Mouse (Mus musculus): ENCODE measurements around the gene Smim22. TPM values are rescaled to one million over a fixed set of nuclear protein-coding genes. Genes with fewer than 3 reads are reported as not detected.

Gene Smim22
- polyA plus RNA-seq, 1 experiment from 2014 or later = 3.6 TPM

DNA sequence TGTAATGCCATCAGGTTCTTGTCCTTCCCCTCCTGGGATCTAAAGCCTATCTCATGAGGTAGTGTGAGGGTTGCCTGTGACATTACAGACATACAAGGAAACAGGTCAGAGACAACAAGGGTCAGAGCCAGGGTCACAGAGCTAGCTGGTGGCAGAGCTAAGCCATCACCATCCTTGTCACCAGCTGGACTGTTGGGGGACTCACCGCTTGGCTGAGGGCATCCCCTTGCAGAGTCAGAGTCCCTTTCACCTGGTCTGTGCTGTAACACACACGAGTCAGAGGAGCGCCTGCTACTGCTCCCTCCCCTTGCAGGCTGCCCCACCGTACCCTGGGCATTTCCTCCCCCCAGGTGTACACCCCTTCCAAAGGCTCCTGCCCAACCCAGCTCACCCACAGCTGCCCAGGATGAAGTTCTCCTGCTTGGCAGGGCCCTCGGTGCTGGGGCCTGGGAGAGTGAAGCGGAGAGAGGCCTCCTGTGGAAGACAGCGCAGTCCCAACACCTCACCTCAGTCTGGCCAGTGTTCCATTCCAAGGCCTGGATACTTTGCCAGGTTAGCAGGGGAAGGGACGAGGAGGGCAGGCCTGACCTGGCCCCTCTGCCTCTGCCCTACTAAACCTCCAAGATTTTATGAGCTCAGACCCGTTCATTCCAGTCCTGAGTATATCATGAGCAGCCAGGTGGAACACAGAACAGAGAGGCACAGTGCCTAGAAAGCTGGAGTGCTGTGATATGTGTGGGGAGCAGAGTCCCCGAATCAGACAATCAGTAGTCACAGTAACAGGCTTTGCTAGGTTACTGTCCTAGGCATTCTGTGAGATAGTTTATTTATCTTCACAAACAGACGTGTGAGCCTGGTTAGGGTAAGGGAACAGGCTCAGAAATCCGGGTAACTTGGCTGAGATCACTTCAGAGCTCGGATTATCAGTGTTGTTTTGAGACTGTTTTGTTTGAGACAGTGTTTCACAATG lies 5.2 kb downstream of the Smim22 start:
- no peak for DNase-seq (ENCODE audit: low spot score)
- peak overlapping the region; percentile 36; the same call in 1 of the 2 replicates for H3K27ac ChIP-seq (replicated peaks)
- peaks cover 20% of the 10 kb centered on the region for H3K4me1 ChIP-seq
- WGBS = 58% methylated on average over 13 of the region's 13 CpGs
- peak overlapping the region; percentile 75 for H3K4me3 ChIP-seq
- no peaks in the 10 kb centered on the region for H3K9me3 ChIP-seq
- H3K36me3 ChIP-seq (replicated peaks) = peaks cover 53% of the 10 kb centered on the region
- no peaks in the 10 kb centered on the region for H3K27me3 ChIP-seq (replicated peaks; ENCODE audit: low read depth, poor library complexity, severe bottlenecking)

DNA sequence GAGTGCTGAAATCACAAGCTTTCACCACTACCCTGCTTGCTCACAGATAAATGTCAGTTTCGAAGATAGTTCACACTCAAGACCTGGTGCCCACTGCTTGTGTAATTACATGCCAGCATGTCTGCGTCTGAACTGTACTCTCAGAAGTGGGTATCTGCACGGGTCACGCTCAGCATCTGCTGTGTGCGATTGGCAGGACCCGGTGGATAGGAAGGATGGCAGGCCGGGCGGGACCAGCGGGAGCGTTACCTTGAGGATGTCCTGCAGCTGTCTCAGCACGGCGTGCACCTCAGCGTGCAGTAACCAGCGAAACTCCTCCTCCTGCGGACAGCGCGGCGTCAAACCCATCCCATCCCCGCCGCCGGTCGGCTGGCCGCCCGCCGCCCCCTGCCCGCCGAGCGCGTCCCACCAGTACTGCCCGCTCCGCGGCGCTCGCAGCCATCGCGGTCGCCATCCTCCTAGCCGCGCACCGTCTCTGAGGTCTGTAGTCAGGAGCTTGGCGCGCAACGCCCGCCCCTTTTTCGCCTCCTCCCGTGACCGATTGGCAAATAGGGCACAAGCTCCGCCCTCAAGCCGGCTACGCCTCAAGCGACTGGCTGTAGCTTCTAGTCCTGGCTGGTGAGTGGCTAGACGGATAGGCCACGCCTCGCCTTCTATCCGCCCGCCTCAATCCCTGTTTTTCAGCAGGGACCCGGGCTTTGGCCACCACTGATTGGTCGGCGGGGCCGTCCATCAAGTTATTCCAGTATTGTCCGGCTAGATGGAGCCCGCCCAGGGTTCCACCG lies 6.2 kb downstream of the Smim22 start, which contains the start of gene Rogdi:
TSS of gene Rogdi (minus strand) at position 500 of the 785 bp plus-strand sequence.
- whole genome bisulfite sequencing = under 1% methylated on average over 63 of the region's 63 CpGs
- Histone ChIP-seq H3K36me3 (replicated peaks) (peaks cover 63% of the 10 kb centered on the region), H3K27me3 (replicated peaks; ENCODE audit: low read depth, poor library complexity, severe bottlenecking) (no peaks in the 10 kb centered on the region), H3K4me1 (peaks cover 13% of the 10 kb centered on the region), H3K27ac (replicated peaks) (peak within 1 kb of the TSS; percentile 84), H3K4me3 (peak within 1 kb of the TSS; percentile 75), H3K9me3 (no peaks in the 10 kb centered on the region)
- DNase-seq (ENCODE audit: low spot score) = peak; percentile 99

DNA sequence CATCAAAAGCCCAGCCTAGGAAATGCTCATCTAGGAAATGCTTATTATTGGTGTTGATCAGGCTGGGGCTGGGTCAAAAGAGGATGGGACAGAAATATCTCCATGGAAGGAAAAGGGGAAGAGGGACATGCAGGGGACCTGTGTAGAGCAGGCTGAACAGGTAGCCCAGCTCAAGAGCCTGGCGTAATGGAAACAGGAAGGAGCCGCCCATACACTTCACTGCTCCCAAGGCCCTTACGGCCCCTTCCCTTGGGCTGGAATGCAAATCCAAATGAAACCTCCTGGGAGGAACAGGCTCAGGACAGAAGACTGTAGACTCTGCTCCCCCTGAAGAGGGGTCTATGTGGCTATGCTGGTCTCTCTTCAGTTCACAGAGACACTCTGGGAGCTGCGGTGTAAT lies 7.5 kb downstream of the Smim22 start:
- peaks cover 66% of the 10 kb centered on the region for H3K36me3 ChIP-seq (replicated peaks)
- peaks cover 13% of the 10 kb centered on the region for H3K4me1 ChIP-seq
- DNase-seq (ENCODE audit: low spot score) = no peak
- H3K27me3 ChIP-seq (replicated peaks; ENCODE audit: low read depth, poor library complexity, severe bottlenecking) = no peaks in the 10 kb centered on the region
- H3K9me3 ChIP-seq = no peaks in the 10 kb centered on the region
- H3K27ac ChIP-seq (replicated peaks) = no peak overlapping the region
- 96% methylated on average over 4 of the region's 4 CpGs for WGBS
- H3K4me3 ChIP-seq = no peak overlapping the region

DNA sequence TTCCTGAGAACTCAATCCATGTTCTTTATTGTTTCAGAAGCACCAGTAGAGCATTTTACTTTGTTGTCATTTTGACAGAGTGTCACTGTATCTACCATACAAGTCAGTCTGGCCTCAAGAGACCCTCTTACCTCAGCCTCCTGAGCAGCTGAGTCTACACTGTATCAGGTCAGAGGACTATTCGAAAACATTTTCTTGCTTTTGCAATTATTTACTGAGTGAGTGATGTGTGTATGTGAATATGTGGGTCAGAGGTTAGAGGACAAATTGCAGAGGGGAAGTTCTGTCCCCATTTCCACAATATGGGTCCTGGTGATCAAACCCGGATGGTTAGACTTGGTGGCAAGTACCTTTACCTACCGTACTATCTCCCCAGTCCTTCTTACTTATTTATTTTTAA lies 16.9 kb downstream of the Smim22 start:
- no peaks in the 10 kb centered on the region for H3K9me3 ChIP-seq
- H3K4me3 ChIP-seq = no peak overlapping the region
- H3K4me1 ChIP-seq = no peaks in the 10 kb centered on the region
- H3K36me3 ChIP-seq (replicated peaks) = peaks cover 99% of the 10 kb centered on the region
- no peak for DNase-seq (ENCODE audit: low spot score)
- no peaks in the 10 kb centered on the region for H3K27me3 ChIP-seq (replicated peaks; ENCODE audit: low read depth, poor library complexity, severe bottlenecking)
- no peak overlapping the region for H3K27ac ChIP-seq (replicated peaks)
- WGBS = 92% methylated on average over 3 of the region's 3 CpGs

DNA sequence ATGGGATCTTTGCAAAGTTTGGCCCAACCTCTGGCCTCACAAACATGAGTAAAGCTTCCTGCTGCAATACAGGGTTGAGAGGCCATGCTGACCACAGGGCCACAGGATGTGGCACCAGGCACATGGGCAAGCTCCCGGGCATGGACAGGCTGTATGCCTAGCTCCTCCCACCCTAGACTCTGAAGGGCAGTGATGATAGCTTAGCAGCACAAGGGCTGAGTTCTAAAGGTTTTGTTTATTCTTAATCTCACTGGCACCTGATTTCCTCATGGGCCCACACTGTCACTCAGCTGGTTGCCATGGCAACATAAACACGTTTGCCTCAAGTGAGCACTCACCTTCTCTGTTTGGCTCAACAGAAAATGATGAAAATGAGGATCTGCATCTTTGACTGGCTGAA lies 22.8 kb downstream of the Smim22 start:
- H3K4me3 ChIP-seq = no peak overlapping the region
- 74% methylated on average over 2 of the region's 2 CpGs for WGBS
- no peaks in the 10 kb centered on the region for H3K9me3 ChIP-seq
- no peaks in the 10 kb centered on the region for H3K4me1 ChIP-seq
- H3K27ac ChIP-seq (replicated peaks) = no peak overlapping the region
- H3K36me3 ChIP-seq (replicated peaks) = peaks cover 99% of the 10 kb centered on the region
- H3K27me3 ChIP-seq (replicated peaks; ENCODE audit: low read depth, poor library complexity, severe bottlenecking) = no peaks in the 10 kb centered on the region
- no peak for DNase-seq (ENCODE audit: low spot score)

DNA sequence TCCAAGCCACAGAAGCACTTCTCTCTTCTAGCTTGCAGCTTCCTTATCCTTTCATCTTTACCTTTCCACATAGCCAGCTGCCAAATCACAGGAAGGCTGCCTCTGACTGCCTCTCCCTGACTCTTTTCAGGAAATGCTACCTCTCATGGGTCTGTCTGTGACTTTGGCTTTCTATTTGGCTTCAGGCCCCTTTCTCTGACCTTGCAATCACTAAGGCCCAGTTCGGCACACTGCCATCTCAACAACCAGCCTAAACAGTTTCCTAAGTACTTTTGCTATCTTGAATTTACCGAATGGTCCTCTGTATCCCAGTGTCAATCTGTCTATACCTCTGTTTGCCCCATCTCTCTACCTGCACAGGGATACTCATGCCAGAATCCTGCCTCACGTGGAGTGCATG lies 28.5 kb downstream of the Smim22 start:
- Histone ChIP-seq H3K4me1 (no peaks in the 10 kb centered on the region), H3K4me3 (no peak overlapping the region), H3K27me3 (replicated peaks; ENCODE audit: low read depth, poor library complexity, severe bottlenecking) (no peaks in the 10 kb centered on the region), H3K36me3 (replicated peaks) (peaks cover 100% of the 10 kb centered on the region), H3K27ac (replicated peaks) (no peak overlapping the region), H3K9me3 (no peaks in the 10 kb centered on the region)
- 93% methylated on average over 3 of the region's 3 CpGs for WGBS
- DNase-seq (ENCODE audit: low spot score) = no peak

DNA sequence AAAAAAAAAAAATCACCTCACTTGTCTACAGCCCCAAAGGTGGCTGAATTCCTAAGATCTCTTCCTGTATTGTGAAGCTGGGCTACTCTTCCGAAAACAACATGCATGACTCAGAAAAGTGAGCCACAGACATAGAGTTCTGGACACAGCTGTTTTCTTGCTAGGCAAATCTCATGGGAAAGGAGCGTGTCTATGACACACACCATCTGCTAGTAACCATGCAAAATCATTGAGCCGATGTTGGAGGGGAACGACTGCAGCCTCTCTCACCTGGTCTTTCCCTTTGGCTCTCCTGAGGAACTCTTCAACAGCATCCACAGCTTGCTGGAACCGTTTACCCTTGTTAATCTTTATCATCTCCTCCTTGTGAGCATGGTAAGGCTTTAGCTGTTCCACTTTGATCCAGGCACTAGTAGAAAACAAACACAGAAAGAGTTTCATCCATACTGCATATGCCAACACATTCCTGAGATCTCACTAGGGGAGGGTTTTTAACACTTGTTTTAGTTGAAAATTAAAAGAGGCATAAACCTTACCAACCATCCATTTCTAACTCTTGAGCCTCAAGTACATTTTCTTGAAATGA lies 29.7 kb downstream of the Smim22 start:
- Histone ChIP-seq H3K4me1 (no peaks in the 10 kb centered on the region), H3K9me3 (no peaks in the 10 kb centered on the region), H3K27ac (replicated peaks) (no peak overlapping the region), H3K27me3 (replicated peaks; ENCODE audit: low read depth, poor library complexity, severe bottlenecking) (no peaks in the 10 kb centered on the region), H3K4me3 (no peak overlapping the region), H3K36me3 (replicated peaks) (peaks cover 100% of the 10 kb centered on the region)
- 91% methylated on average over 5 of the region's 5 CpGs for WGBS
- DNase-seq (ENCODE audit: low spot score) = no peak

DNA sequence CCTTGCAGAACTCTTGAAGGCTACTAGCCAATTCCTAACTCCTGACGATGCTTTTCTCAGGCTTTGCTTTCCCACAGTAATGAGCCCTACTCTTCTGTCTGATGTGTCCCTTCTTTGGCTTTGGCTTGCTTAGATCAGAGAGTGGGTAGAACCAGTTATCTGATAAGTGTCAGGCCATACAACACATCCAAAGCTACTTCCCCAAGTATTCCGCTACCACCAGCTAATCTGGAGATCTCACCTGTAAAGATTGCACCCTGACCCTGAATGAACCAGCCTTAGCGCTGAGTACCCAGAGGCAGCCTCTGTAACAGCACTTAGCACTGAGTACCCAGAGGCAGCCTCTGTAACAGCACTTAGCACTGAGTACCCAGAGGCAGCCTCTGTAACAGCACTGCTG lies 38.2 kb downstream of the Smim22 start:
- DNase-seq (ENCODE audit: low spot score) = no peak
- 94% methylated on average over 3 of the region's 3 CpGs for WGBS
- Histone ChIP-seq H3K9me3 (no peaks in the 10 kb centered on the region), H3K27ac (replicated peaks) (no peak overlapping the region), H3K36me3 (replicated peaks) (peaks cover 77% of the 10 kb centered on the region), H3K4me1 (peaks cover 17% of the 10 kb centered on the region), H3K27me3 (replicated peaks; ENCODE audit: low read depth, poor library complexity, severe bottlenecking) (no peaks in the 10 kb centered on the region), H3K4me3 (no peak overlapping the region)

DNA sequence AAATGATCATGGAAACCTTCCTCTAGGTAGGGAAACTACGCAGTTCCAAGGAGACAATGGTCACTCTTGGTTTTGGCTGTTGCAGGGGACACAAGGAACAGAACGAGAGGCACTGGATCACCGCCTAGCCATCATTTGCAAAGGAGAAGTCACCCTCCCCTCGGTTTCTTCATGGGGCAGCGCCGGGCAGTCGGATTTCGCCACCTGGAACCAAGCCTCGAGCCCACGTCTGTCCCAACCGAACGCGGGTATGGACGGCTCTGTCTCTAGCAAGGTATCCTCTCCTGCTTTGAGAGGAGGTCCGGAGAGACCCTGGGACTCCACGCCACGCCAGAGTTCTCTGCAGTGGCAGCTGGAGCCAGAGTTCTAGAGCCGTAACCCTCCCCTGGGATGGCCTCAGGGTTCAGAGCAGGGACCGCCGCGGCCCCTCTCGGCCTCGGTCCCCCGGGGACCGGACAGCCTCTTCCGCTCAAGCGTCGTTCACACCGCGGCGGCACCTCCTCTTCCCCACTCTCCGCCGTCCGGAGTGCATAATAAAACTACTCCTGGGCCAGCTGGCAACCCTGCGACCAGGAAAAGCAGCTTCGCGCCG lies 42.2 kb downstream of the Smim22 start:
- Histone ChIP-seq H3K4me1 (peaks cover 31% of the 10 kb centered on the region), H3K9me3 (no peaks in the 10 kb centered on the region), H3K4me3 (peak overlapping the region; percentile 97), H3K27ac (replicated peaks) (peak overlapping the region; percentile 95), H3K36me3 (replicated peaks) (peaks cover 56% of the 10 kb centered on the region), H3K27me3 (replicated peaks; ENCODE audit: low read depth, poor library complexity, severe bottlenecking) (no peaks in the 10 kb centered on the region)
- no peak for DNase-seq (ENCODE audit: low spot score)
- under 1% methylated on average over 38 of the region's 38 CpGs for WGBS

DNA sequence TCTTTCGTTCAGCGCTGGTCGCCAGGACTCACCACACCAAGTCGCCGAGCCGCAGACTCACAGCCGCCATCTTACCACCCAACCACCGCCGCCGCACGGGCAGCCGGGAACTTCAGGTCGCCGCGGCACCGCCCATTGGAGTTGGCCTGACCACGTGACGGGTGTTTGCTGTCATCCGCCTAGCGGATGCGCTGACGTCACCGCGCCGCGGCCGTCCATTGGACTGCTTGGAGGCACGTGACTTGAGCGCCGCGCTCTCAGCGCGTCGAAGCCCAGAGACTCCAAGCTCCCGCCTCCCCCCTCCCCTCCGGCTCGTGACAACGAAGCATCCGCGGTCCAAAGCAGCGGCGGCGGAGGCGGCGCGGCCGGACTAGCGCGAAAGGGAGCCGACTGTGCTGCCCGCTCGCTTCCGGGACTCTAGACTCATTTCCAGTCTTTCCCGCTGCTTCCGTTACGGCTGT lies 42.7 kb downstream of the Smim22 start, which contains the start of the genes Glyr1 and Ubn1:
TSS of gene Glyr1 (minus strand) at position 90 of the 461 bp plus-strand sequence.
TSS of gene Ubn1 (plus strand) at position 284 of the 461 bp plus-strand sequence.
- under 1% methylated on average over 56 of the region's 56 CpGs for WGBS
- Histone ChIP-seq H3K9me3 (no peaks in the 10 kb centered on the region), H3K27ac (replicated peaks) (peak within 1 kb of the TSS; percentile 95), H3K4me3 (peak within 1 kb of the TSS; percentile 97), H3K4me1 (peaks cover 31% of the 10 kb centered on the region), H3K27me3 (replicated peaks; ENCODE audit: low read depth, poor library complexity, severe bottlenecking) (no peaks in the 10 kb centered on the region), H3K36me3 (replicated peaks) (peaks cover 53% of the 10 kb centered on the region)
- peak; percentile 99 for DNase-seq (ENCODE audit: low spot score)

DNA sequence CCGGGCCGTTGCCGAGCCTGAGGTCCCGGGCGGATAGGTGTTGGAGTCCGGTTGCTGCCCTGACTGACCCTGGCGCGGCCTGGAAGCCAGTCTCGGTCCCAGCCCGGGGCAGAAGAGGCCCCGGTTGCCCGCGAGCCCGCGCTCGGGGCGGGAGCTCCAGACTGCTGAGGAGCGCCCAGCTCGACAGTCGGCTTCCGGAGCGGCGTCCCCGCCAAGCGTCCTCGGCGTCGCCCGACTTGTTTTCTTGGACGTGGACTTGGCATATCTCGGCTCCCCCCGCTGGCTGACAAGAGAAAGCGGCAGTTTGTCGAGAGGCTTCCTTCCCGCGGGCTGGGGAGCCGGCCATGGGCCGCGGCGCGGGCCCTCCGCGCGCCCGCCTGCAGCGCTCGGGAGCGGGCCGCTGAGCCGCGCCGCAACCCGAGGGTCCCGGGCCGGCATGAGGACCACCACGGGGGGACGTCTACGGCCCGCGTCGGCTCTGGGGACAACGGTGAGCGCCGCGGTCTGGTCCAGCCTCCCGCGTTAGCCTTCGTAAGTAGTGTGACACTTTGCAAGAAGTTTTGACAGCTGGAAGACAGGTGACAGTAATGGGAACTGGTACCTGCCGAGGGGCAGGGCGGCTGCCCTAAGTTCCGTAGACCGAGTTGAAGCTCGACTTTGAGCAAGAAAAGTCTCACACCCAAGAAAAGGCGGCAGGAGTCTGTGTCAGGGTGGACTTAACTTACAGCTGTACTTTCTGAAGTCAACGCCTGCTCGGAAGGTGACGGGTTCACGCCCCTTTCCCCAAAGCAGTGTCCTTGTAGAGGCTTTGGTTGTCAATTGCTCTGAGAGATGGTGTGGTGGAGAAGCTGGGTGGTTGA lies 43.4 kb downstream of the Smim22 start:
- Histone ChIP-seq H3K27me3 (replicated peaks; ENCODE audit: low read depth, poor library complexity, severe bottlenecking) (no peaks in the 10 kb centered on the region), H3K27ac (replicated peaks) (peak overlapping the region; percentile 95), H3K4me1 (peaks cover 31% of the 10 kb centered on the region), H3K36me3 (replicated peaks) (peaks cover 53% of the 10 kb centered on the region), H3K4me3 (peak overlapping the region; percentile 97), H3K9me3 (no peaks in the 10 kb centered on the region)
- under 1% methylated on average over 78 of the region's 78 CpGs for WGBS
- peak; percentile 83 for DNase-seq (ENCODE audit: low spot score)

Measured in embryonic facial prominence, embryonic 10.5 days (tissue).